Comparison of ENCODE assay signal across 30 mouse cellular contexts in genomic region chr11:78428309-78428708, GRCm38 (mm10). TPM values are rescaled to one million over a fixed set of nuclear protein-coding genes. Genes with fewer than 3 reads are reported as not detected.
DNase-seq lines count a peak whose midpoint lies in the region; ATAC-seq and TF ChIP-seq lines count a peak whose summit lies in the region.
"Had no signal": no experiment of that assay in that cellular context is flagged by ENCODE, and none has a peak within 500 bp of the region (broad histone marks: within the 10 kb centered on the region; RNA-seq: fewer than 3 reads in every experiment).

No protein-coding gene starts in this region.

- H3K79me2 ChIP-seq in MEL (ENCODE audit: control insufficient read depth, insufficient read depth, low read length, poor library complexity), result no peaks in the 10 kb centered on the region

- WGBS in intestine, postnatal 0 days, result 74% methylated on average over 5 of the region's 5 CpGs

- TF ChIP-seq RAD21 in MEL (IDR thresholded peaks at IDR 0.05; ENCODE audit: low read depth, low read length), result no peak

- H3K27me3 ChIP-seq in ES-Bruce4 (ENCODE audit: control insufficient read depth, insufficient read depth, low read length, poor library complexity, severe bottlenecking), result no peaks in the 10 kb centered on the region
- peaks cover 1 to 7% of the 10 kb centered on the region in 2 experiments; a peak in 2 of 4 replicates for H3K27me3 ChIP-seq in MEL (ENCODE audit: control insufficient read depth in 1 of 2, insufficient read depth in 2 of 2, low read length in 2 of 2)
- H3K27me3 ChIP-seq in intestine, postnatal 0 days (replicated peaks; ENCODE audit: control insufficient read depth, insufficient read depth, low read length), result no peaks in the 10 kb centered on the region
- H3K27me3 ChIP-seq: embryonic facial prominence, embryonic 12.5 days; forebrain, embryonic 12.5 days; hindbrain, embryonic 12.5 days had no signal

- TF ChIP-seq POLR2A in ES-Bruce4 (IDR thresholded peaks at IDR 0.05; ENCODE audit: insufficient read depth, low read length) (no peak), MEL (IDR thresholded peaks at IDR 0.05; ENCODE audit: control insufficient read depth in 1 of 2, insufficient read depth in 1 of 2, low read depth in 1 of 2, low read length in 2 of 2, poor library complexity in 1 of 2) (no peak)

- H3K4me1 ChIP-seq in ES-Bruce4 (ENCODE audit: control insufficient read depth, insufficient read depth, low read length), result peaks cover 3% of the 10 kb centered on the region
- peaks cover 0 to 5% of the 10 kb centered on the region in 2 experiments; a peak in 2 of 4 replicates for H3K4me1 ChIP-seq in MEL (ENCODE audit: control insufficient read depth in 1 of 2, insufficient read depth in 2 of 2, low read length in 2 of 2)
- H3K4me1 ChIP-seq in intestine, postnatal 0 days (replicated peaks; ENCODE audit: control insufficient read depth, insufficient read depth, low read length), result no peaks in the 10 kb centered on the region
- H3K4me1 ChIP-seq: embryonic facial prominence, embryonic 12.5 days; forebrain, embryonic 12.5 days; hindbrain, embryonic 12.5 days had no signal

- H3K9me3 ChIP-seq in ES-Bruce4 (replicated peaks; ENCODE audit: control insufficient read depth, insufficient read depth, low read length, poor library complexity, severe bottlenecking), result no peaks in the 10 kb centered on the region
- no peaks in the 10 kb centered on the region for H3K9me3 ChIP-seq in MEL (replicated peaks; ENCODE audit: insufficient read depth, low read length)
- no peaks in the 10 kb centered on the region for H3K9me3 ChIP-seq in intestine, postnatal 0 days (ENCODE audit: control insufficient read depth)
- H3K9me3 ChIP-seq: embryonic facial prominence, embryonic 12.5 days; forebrain, embryonic 12.5 days; heart, embryonic 10.5 days; hindbrain, embryonic 12.5 days had no signal

- H3K9ac ChIP-seq in ES-Bruce4 (ENCODE audit: low read depth, poor library complexity, severe bottlenecking), result no peak overlapping the region
- H3K9ac ChIP-seq in MEL (ENCODE audit: control insufficient read depth, low read depth, low read length, poor library complexity, severe bottlenecking), result no peak overlapping the region
- no peak overlapping the region for H3K9ac ChIP-seq in intestine, postnatal 0 days (ENCODE audit: low read depth, low read length)
- H3K9ac ChIP-seq: embryonic facial prominence, embryonic 12.5 days; forebrain, embryonic 12.5 days; hindbrain, embryonic 12.5 days had no signal

- DNase-seq in layer of hippocampus, adult 2 months (ENCODE audit: low spot score in 2 of 2), result no peak
- no peak for DNase-seq in layer of hippocampus, adult 9-11 months
- no peak for DNase-seq in MEL (ENCODE audit: low read depth, low spot score)
- DNase-seq in right cerebral cortex, postnatal 25 days, result no peak
- DNase-seq in adrenal gland, adult 8-10 months, result no peak
- DNase-seq in adrenal gland, postnatal 25 days, result no peak
- DNase-seq: adrenal gland, postnatal 36 days; cerebellum, adult 2 months; cerebellum, postnatal 10 days; embryo, embryonic 11 days; gastrocnemius, postnatal 10 days; heart, adult 18-20 months; heart, postnatal 10 days; heart, postnatal 4 days had no signal

- TF ChIP-seq EP300 in ES-Bruce4 (IDR thresholded peaks at IDR 0.05; ENCODE audit: insufficient read depth, low read depth, low read length), result no peak
- TF ChIP-seq EP300 in MEL (IDR thresholded peaks at IDR 0.05; ENCODE audit: low read depth in 1 of 2, low read length in 2 of 2), result no peak

- H3K4me3 ChIP-seq in layer of hippocampus, adult 2 months, result no peak overlapping the region
- H3K4me3 ChIP-seq in ES-Bruce4 (ENCODE audit: low read depth, low read length) (no peak overlapping the region), MEL (ENCODE audit: control insufficient read depth in 1 of 2, insufficient read depth in 1 of 2, low read depth in 2 of 2, low read length in 2 of 2) (no peak overlapping the region)
- H3K4me3 ChIP-seq in intestine, postnatal 0 days (ENCODE audit: low read depth, low read length), result no peak overlapping the region
- H3K4me3 ChIP-seq: embryonic facial prominence, embryonic 12.5 days; forebrain, embryonic 12.5 days; heart, embryonic 10.5 days; hindbrain, embryonic 12.5 days had no signal

- 0 out of 2 replicates have a peak, but pooled peaks have one; percentile 8 for TF ChIP-seq CTCF in layer of hippocampus, adult 2 months (conservative IDR thresholded peaks at IDR 0.05)
- peak; percentile 25 for TF ChIP-seq CTCF in ES-Bruce4 (IDR thresholded peaks at IDR 0.05; ENCODE audit: low read depth, low read length)
- TF ChIP-seq CTCF in MEL (IDR thresholded peaks at IDR 0.05 in 2 of 3, conservative IDR thresholded peaks at IDR 0.05 in 1 of 3; ENCODE audit: control insufficient read depth in 1 of 3, insufficient read depth in 1 of 3, low read depth in 2 of 3, low read length in 3 of 3, poor library complexity in 1 of 3, severe bottlenecking in 1 of 3), result peak in 2 of 3 experiments; percentile 29; a peak in 3 of 6 replicates
- TF ChIP-seq CTCF in intestine, postnatal 0 days (IDR thresholded peaks at IDR 0.05; ENCODE audit: low read depth), result 0 out of 2 replicates have a peak, but pooled peaks have one; percentile 18

- no peak overlapping the region for H3K4me2 ChIP-seq in intestine, postnatal 0 days (replicated peaks; ENCODE audit: low read depth)
- H3K4me2 ChIP-seq: embryonic facial prominence, embryonic 12.5 days; forebrain, embryonic 12.5 days; hindbrain, embryonic 12.5 days had no signal

- H3K27ac ChIP-seq in layer of hippocampus, adult 2 months, result no peak overlapping the region
- H3K27ac ChIP-seq in ES-Bruce4 (ENCODE audit: insufficient read depth, low read length) (no peak overlapping the region), MEL (ENCODE audit: control insufficient read depth, low read depth, low read length) (no peak overlapping the region)
- H3K27ac ChIP-seq in intestine, postnatal 0 days (ENCODE audit: low read depth, low read length), result peak overlapping the region; percentile 66; the same call in 1 of the 2 replicates
- H3K27ac ChIP-seq: embryonic facial prominence, embryonic 12.5 days; forebrain, embryonic 12.5 days; heart, embryonic 10.5 days; hindbrain, embryonic 12.5 days had no signal

- no peak for ATAC-seq in intestine, postnatal 0 days
- ATAC-seq: activated CD4-positive, CD25-positive, alpha-beta regulatory T cell, adult 4 months; forebrain, embryonic 16.5 days; hindbrain, embryonic 16.5 days; inflammation-experienced regulatory T-cells, adult 6 months had no signal

- H3K36me3 ChIP-seq in ES-Bruce4 (ENCODE audit: control insufficient read depth, insufficient read depth, low read length, poor library complexity, severe bottlenecking) (no peaks in the 10 kb centered on the region), MEL (ENCODE audit: control insufficient read depth in 1 of 2, insufficient read depth in 2 of 2, low read length in 2 of 2) (peaks cover 0 to 5% of the 10 kb centered on the region in 2 experiments; a peak in 1 of 4 replicates)
- no peaks in the 10 kb centered on the region for H3K36me3 ChIP-seq in intestine, postnatal 0 days (ENCODE audit: control insufficient read depth, insufficient read depth)
- H3K36me3 ChIP-seq: embryonic facial prominence, embryonic 12.5 days; forebrain, embryonic 12.5 days; heart, embryonic 10.5 days; hindbrain, embryonic 12.5 days had no signal

TF ChIP-seq in MEL, 35 proteins besides CTCF, POLR2A, EP300 and RAD21 (continues in another document):
- TF ChIP-seq KAT2A (conservative IDR thresholded peaks at IDR 0.05; ENCODE audit: low read depth, low read length) (no peak), MYB (IDR thresholded peaks at IDR 0.05; ENCODE audit: low read depth, low read length) (no peak), BHLHE40 (IDR thresholded peaks at IDR 0.05; ENCODE audit: borderline replicate concordance, low read depth, low read length) (no peak), MYC (IDR thresholded peaks at IDR 0.05; ENCODE audit: low read depth, low read length) (no peak), CHD1 (IDR thresholded peaks at IDR 0.05; ENCODE audit: low read depth, low read length) (no peak), ETS1 (IDR thresholded peaks at IDR 0.05; ENCODE audit: low read depth, low read length) (no peak), POLR2AphosphoS2 (IDR thresholded peaks at IDR 0.05; ENCODE audit: low read length) (no peak), ZMIZ1 (IDR thresholded peaks at IDR 0.05; ENCODE audit: low read depth, low read length) (no peak), ZKSCAN1 (IDR thresholded peaks at IDR 0.05; ENCODE audit: low read depth, low read length) (no peak), NRF1 (IDR thresholded peaks at IDR 0.05; ENCODE audit: insufficient read depth, low read depth, low read length, poor library complexity, severe bottlenecking) (no peak), MEF2A (IDR thresholded peaks at IDR 0.05; ENCODE audit: extremely low read depth, insufficient replicate concordance, low read depth, low read length, poor library complexity, severe bottlenecking) (no peak)

RNA-seq across cellular contexts. Expression of gene Slc13a2, which starts 6.3 kb away (rescaled TPM):
- not detected for total RNA-seq in layer of hippocampus, adult 2 months (2021)
- polyA plus RNA-seq in ES-Bruce4 (2011; ENCODE audit: insufficient read depth, insufficient read length, low read depth, missing spikeins), result not detected in 2 replicates
- not detected in 2 replicates for total RNA-seq in MEL (2012; rRNA removed)
- polyA plus RNA-seq in MEL (2012; ENCODE audit: insufficient read depth in 1 of 2, insufficient read length in 2 of 2, low read depth in 1 of 2, low replicate concordance in 2 of 2, missing spikeins in 1 of 2), result not detected
- 31.4 and 36.6 TPM in 2 replicates for polyA plus RNA-seq in intestine, postnatal 0 days (2015; fragmentation: Nextera tagmentation; extraction: Ambion mirVana)
- not detected for total RNA-seq in adrenal gland, adult 8-10 months (2022)
- total RNA-seq in adrenal gland, postnatal 25 days (2021), result not detected in 2 replicates
- total RNA-seq: adrenal gland, adult 18-20 months; adrenal gland, postnatal 36 days; CH12.LX; common myeloid progenitor, adult 5-6 weeks; gastrocnemius, postnatal 10 days; gastrocnemius, postnatal 4 days; heart, adult 18-20 months; heart, postnatal 10 days; heart, postnatal 4 days had no signal
- polyA plus RNA-seq: activated CD4-positive, CD25-positive, alpha-beta regulatory T cell, adult 4 months; cerebellum, adult 2 months; embryonic facial prominence, embryonic 12.5 days; forebrain, embryonic 12.5 days; forebrain, embryonic 16.5 days; frontal cortex, adult 2 months; heart, embryonic 10.5 days; heart, embryonic 14.5 days; hindbrain, embryonic 12.5 days; hindbrain, embryonic 16.5 days; inflammation-experienced regulatory T-cells, adult 6 months had no signal

RNA-seq across cellular contexts. Expression of gene Slc46a1, which starts 37.2 kb away (rescaled TPM):
- 10 to 100 TPM; 11.7 to 12.3 TPM for total RNA-seq in layer of hippocampus, adult 2 months (2021)
- polyA plus RNA-seq in ES-Bruce4 (2011; ENCODE audit: insufficient read depth, insufficient read length, low read depth, missing spikeins) (6.5 and 9.1 TPM in 2 replicates), MEL (2012; ENCODE audit: insufficient read depth in 1 of 2, insufficient read length in 2 of 2, low read depth in 1 of 2, low replicate concordance in 2 of 2, missing spikeins in 1 of 2) (1 to 10 TPM in 1 of 2 experiments, not detected in 1; 8.3 TPM)
- total RNA-seq in MEL (2012; rRNA removed), result 7.5 and 11.6 TPM in 2 replicates
- polyA plus RNA-seq in intestine, postnatal 0 days (2015; fragmentation: Nextera tagmentation; extraction: Ambion mirVana), result 68.7 and 71.6 TPM in 2 replicates
- 10 to 100 TPM; 36.9 to 54.8 (median 42.6) TPM for total RNA-seq in adrenal gland, adult 8-10 months (2022)
- total RNA-seq in adrenal gland, postnatal 25 days (2021), result 46.2 and 57.5 TPM in 2 replicates

RNA-seq across cellular contexts. Expression of gene Foxn1, which starts 42.0 kb away (rescaled TPM):
- not detected for total RNA-seq in layer of hippocampus, adult 2 months (2021)
- polyA plus RNA-seq in ES-Bruce4 (2011; ENCODE audit: insufficient read depth, insufficient read length, low read depth, missing spikeins), result not detected in 2 replicates
- total RNA-seq in MEL (2012; rRNA removed), result not detected in 2 replicates
- polyA plus RNA-seq in MEL (2012; ENCODE audit: insufficient read depth in 1 of 2, insufficient read length in 2 of 2, low read depth in 1 of 2, low replicate concordance in 2 of 2, missing spikeins in 1 of 2), result not detected
- polyA plus RNA-seq in intestine, postnatal 0 days (2015; fragmentation: Nextera tagmentation; extraction: Ambion mirVana), result not detected in 2 replicates
- total RNA-seq in adrenal gland, adult 8-10 months (2022), result under 1 TPM; 0.20 to 0.77 (median 0.31) TPM
- 0.36 and 0.86 TPM in 2 replicates for total RNA-seq in adrenal gland, postnatal 25 days (2021)
- total RNA-seq: CH12.LX; common myeloid progenitor, adult 5-6 weeks; gastrocnemius, postnatal 10 days; gastrocnemius, postnatal 4 days; heart, adult 18-20 months; heart, postnatal 10 days; heart, postnatal 4 days had no signal
- polyA plus RNA-seq: activated CD4-positive, CD25-positive, alpha-beta regulatory T cell, adult 4 months; cerebellum, adult 2 months; forebrain, embryonic 12.5 days; forebrain, embryonic 16.5 days; frontal cortex, adult 2 months; heart, embryonic 14.5 days; hindbrain, embryonic 12.5 days; hindbrain, embryonic 16.5 days; inflammation-experienced regulatory T-cells, adult 6 months had no signal
